Mouse (Mus musculus): Measurements from ENCODE around the gene Ptrhd1.
"Not testable (repeated sequence)": the region's sequence is repeated elsewhere in the genome, so short reads cannot be mapped to it uniquely, and the experiment has no call there.

Ptrhd1 gene

GRCm38 (mm10) chr12:4233572-4234508 lies at the start of gene Ptrhd1, which contains the start of gene Cenpo:
TSS of gene Ptrhd1 (plus strand) at chr12:4234027.
TSS of gene Cenpo (minus strand) at chr12:4234294.
- peak; percentile 94 to 96 for DNase-seq

GRCm38 (mm10) chr12:4184648-4185047 lies 49.2 kb upstream of the Ptrhd1 start:
- DNase-seq, result no peak

- DNase-seq, result peak; percentile 52 to 74
These were observed 45.4 kb upstream of the Ptrhd1 start for GRCm38 (mm10) chr12:4188171-4189059.

DNA sequence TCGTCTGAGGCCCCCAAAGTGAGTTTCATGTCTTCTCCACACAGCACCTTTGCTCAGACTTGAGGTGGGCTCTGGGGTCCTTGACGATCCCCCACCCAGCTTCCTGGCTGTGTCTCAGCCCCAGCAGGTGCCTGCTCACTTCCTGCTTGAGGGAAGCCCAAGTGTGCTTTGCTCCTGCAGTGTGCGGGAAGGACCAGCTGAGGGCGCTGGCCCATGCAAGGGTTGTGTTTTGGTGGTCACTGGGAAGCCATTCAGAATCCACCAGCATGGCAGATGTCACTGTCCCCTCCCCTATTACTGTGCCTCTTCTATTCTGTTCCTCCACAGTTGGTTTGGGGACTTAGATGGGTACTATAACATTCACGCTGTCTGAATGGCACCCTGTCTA lies 44.8 kb upstream of the Ptrhd1 start:
- DNase-seq, result no peak

GRCm38 (mm10) chr12:4192514-4192913 lies 41.3 kb upstream of the Ptrhd1 start:
- DNase-seq, result peak; percentile 58 to 64

DNA sequence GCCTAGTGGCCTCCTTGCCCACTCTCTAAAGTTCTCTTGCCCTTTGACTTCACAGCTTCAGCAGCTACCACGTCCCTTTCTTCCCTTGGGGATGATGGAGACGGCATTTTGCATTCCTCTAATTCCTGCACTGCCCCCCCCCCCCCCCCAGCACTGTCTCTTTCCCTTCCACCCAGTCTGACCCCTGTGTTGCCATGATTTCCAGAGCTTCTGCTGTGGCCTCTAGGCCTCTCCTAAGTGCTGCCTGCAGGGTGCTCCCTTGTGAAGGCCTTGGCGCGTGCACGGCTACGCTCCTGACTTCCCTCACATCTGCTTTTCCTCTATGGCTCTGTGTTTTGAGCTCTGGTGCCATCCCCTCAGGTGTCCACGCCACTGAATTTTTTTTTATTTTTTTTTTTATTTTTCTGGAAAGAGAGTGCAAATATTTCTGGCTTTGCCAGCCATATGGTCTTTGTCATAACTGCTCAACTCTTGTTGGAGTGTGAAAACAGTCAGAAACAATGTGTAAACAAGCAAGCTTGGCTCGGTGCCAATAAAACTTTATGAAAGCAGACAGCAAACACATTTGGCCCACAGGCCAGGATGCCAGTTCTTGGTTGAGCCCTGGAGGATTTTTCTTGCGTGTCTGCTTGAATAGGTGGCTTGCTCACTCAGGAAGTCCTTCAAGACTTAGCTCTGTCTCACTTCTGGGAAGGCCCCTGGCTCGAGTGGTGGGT lies 40.6 kb upstream of the Ptrhd1 start:
- no peak for DNase-seq

DNA sequence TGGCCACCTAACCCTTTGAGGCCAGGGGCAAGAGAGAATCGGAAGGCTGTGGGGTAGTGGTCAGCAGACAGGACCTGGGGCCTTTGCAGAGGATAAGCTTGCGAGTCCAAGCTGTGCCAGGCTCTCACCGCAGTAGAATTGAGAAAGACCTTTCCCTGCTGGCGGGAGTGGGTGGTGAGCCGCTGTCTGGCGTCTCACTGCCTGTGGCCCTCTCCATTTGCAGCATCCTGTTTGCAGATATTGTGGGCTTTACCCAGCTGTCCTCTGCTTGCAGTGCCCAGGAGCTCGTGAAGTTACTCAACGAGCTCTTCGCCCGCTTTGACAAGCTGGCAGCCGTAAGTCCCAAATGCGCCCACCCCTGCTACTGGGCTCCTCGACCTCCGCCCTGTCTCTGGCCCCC lies 39.2 kb upstream of the Ptrhd1 start:
- DNase-seq, result no peak

DNA sequence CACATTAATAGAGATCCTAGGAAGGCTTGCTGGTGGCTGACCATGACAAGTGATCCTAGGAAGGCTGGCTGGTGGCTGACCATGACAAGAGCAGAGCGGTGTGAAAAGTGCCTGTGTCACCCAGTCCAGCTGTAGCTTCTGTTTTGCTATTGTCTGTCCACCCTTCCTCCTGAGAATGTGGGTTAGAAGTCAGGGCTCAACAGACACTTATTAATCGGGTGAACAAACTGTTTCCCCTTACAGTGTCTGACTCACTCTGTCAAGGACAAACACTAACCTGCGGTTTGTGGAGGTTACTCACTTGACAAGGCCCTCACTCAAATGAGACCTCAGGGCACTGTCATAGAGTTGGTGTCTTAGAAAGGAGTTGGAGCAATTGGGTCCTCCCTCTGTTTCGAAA lies 35.1 kb upstream of the Ptrhd1 start:
- no peak for DNase-seq

DNA sequence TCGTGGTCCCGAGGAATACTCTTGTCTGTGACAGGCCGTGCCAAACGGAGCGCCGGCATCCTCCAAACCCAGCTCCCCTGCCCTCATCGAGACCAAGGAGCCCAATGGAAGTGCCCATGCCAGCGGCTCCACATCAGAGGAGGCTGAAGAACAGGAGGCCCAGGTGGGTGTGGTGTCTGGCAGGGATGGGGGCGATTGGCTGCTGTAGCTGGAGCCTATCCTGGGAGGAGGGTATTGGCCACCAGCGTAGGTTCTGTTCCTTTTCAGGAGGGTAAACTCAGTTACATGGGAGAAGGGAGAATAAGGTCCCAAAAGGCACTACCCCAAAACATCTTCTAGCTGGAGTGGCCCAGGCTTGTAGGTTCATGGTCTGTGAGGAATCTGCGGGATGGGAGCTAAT lies 34.6 kb upstream of the Ptrhd1 start:
- no peak for DNase-seq

DNA sequence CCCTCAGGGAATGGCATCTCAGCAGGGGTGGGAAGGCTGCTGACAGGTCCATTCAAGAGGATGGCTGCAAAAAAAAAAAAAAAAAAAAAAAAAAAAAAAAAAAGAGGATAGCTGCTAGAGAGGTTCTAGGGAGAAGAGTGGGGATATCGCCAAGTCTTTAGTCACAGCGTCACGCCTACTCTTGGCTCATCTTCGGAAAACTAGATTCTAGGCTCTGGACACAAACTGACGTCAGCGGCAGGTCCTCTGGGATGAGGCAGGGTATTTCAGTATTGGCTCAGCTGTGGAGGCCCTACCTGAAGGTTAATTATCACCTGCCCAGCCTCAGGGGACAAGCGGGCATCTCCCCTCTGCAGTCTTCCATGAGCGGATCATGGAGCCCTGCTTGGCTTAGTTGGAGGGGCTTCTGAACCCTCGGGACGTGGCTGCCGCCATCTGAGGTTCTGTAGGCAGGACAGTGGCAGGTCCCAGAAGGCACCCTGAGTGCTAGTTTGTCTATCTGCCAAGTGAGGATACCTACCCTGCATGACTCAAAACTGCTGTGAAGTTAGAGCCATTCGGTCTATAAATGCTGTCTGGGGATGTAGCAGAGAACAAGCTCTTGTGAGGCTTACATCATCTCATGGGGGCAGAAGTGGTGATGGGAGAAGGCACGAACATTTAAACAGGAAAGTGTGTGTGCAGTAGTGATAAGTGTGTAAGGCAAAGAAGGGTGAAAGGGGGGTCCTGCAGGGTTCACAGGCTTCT lies 32.2 kb upstream of the Ptrhd1 start:
- no peak for DNase-seq

DNA sequence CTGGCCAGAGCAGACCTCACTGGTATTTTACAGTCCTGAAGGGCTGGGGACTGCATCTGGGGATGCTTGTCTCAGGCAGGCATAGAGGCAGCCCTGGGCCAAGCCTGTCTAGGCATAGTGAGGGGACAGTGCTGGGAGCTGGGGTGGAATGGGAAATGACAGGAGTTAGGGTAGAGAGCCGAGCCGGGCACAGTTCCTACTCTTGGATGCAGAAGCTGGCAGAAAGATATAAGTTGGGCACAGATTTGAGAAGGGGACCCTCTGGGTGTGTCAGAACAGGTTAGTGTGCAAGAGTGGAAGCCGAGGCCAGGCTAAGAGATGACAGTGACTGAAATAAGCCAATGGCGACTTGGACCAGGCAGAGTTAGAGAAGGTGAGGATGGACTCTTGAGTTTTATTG lies 31.6 kb upstream of the Ptrhd1 start:
- DNase-seq, result no peak

GRCm38 (mm10) chr12:4206106-4206505 lies 27.7 kb upstream of the Ptrhd1 start:
- no peak for DNase-seq

DNA sequence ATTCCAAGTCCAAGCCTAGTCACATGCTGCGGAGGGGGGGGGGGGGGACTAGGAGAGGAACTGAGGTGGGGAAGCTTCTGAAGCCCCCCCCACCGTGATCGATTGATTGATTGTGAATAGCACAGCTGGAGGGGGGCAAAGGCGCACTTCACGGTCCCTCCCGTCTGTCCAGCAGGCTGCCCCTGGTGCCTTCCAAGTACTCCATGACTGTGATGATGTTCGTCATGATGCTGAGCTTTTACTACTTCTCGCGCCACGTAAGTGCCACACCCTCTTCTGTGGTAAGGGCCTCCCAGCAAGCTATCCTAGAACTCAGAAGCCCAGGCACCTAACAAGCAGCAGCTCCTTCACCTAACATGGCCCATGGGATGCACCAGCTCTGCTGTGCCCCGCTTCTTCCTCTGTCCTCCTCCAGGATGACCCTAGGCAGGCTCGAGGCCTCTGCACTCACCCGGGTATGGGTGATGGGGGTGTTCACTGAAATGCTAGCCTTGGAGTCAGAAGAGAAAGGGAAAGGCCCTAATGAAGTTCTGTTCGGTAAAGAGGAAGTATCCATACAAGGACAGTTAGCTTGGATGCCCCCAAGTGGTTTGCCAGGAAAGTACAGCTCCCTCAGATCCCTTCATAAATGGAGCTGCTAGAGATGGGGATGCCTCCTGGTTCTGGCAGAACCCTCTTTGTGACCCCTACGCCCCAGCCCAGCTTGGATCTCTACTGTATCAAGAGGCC lies 25.3 kb upstream of the Ptrhd1 start:
- DNase-seq, result peak; percentile 66 to 75

GRCm38 (mm10) chr12:4209196-4209595 lies 24.6 kb upstream of the Ptrhd1 start:
- DNase-seq, result no peak

GRCm38 (mm10) chr12:4211174-4211573 lies 22.7 kb upstream of the Ptrhd1 start:
- DNase-seq, result no peak

DNA sequence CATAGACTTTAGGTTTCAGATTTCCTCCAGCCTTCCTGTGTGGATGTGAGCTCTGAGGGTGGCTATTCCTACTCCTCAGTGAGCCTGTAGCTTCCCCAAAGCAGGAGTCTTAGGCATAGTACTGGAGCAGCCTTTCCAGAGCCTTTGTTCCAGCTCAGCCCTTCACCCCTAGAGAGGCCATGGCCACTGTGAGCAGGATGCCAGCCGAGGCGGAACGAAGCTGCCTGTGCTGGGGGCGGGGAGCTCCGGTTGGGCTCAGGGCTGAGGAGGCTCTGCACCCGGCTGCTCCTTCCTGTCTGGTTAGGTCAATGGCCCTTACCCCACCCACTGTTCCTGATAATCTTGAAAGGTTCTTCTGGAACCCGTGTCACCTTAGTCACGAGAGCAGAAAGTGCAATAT lies 20.9 kb upstream of the Ptrhd1 start:
- no peak for DNase-seq

- no peak for DNase-seq
These were observed 3.7 kb upstream of the Ptrhd1 start for GRCm38 (mm10) chr12:4230156-4230555.

GRCm38 (mm10) chr12:4232777-4233176 lies 1.1 kb upstream of the Ptrhd1 start:
- DNase-seq, result no peak

DNA sequence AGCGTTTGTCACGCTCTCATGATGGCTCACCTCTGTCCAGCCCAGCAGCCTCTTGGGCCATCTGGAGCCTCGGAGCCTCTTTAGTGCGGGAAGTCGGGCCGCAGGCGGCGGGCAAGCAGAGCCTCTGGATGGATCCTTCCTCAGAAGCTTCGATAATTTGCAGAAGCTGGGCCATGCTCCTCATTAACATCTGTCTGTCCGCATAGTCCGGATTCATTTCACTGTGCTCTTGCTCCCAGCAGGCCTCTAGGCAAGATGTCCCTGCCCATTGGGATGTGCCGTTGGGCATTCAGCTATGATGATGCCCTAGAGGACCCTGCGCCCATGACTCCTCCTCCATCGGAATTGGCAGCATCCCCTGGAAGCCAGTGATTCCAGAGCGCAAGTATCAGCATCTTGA lies 3.7 kb downstream of the Ptrhd1 start:
- no peak for DNase-seq

DNA sequence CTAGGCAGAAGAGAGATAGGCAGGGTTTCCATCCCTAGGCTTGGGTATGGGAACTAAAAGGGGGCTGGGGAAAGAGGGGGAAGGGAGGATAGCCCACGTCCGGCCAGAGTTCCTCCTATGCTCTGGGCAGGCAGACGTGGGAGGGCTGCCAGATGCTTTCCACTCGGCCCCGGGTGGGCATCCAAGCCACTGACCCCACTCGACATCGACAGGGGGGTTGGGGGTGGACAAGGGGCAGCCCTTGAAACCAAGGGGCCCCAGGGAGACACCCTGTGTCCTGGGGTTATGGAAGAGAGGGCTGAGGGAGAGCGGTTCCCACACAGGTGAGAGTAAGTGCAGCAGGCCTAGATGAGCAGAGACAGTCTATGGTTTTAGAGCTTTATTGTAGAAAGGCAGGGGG lies 6.5 kb downstream of the Ptrhd1 start:
- not testable (repeated sequence) for DNase-seq

DNA sequence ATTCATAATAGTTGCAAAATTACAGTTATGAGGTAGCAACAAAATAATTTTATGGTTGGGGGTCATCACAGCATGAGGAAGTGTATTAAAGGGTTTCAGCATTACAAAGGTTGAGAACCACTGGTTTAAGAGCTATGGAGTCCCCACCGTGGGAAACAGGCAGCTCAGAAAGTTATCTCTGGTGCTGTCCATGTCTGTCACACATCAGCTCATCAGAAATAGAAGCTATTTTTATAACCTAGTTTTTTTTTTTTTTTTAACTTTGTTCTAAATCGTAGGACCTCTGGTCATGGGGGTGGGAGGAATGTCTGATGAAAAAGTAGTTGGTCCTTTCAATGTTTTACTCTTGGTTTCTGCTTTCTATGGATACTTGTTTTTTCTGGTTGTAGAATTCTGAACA lies 10.0 kb downstream of the Ptrhd1 start:
- no peak for DNase-seq

- no peak for DNase-seq
These were observed 11.9 kb downstream of the Ptrhd1 start for GRCm38 (mm10) chr12:4245742-4246141.
